Mouse (Mus musculus): ENCODE results near the gene Klk11. TPM values are rescaled to one million over a fixed set of nuclear protein-coding genes. Genes with fewer than 3 reads are reported as not detected.
A peak's percentile ranks its signal among the peaks of the same experiment; 100 is the strongest.

The Klk11 gene
- under 1 TPM in 1 of 4 experiments, not detected in 3; 0.32 TPM for total RNA-seq (2022)

GRCm38 (mm10) chr7:43774364-43774763, at the start of gene Klk11:
TSS of gene Klk11 (plus strand) at chr7:43774604.
- no peak for DNase-seq

- DNase-seq = no peak
These were observed 26.6 kb upstream of the Klk11 start for GRCm38 (mm10) chr7:43747788-43748187.

- no peak for DNase-seq
These were observed 21.6 kb upstream of the Klk11 start for GRCm38 (mm10) chr7:43752806-43753205.

GRCm38 (mm10) chr7:43766484-43766883, 7.9 kb upstream of the Klk11 start:
- no peak for DNase-seq

- DNase-seq = no peak
These were observed 5.8 kb upstream of the Klk11 start, which contains the start of gene Klk12 for GRCm38 (mm10) chr7:43768597-43768996. TSS of gene Klk12 (plus strand) at chr7:43768897.

- DNase-seq = no peak
These were observed 4.8 kb upstream of the Klk11 start for GRCm38 (mm10) chr7:43769636-43770035.

GRCm38 (mm10) chr7:43770701-43771100, 3.7 kb upstream of the Klk11 start:
- no peak for DNase-seq

- DNase-seq = no peak
These were observed 2.5 kb upstream of the Klk11 start for GRCm38 (mm10) chr7:43771916-43772315.

- no peak for DNase-seq
These were observed 1.5 kb upstream of the Klk11 start for GRCm38 (mm10) chr7:43772901-43773300.

GRCm38 (mm10) chr7:43774802-43775201, 398 bp downstream of the Klk11 start:
- no peak for DNase-seq

- no peak for DNase-seq
These were observed 1.1 kb downstream of the Klk11 start for GRCm38 (mm10) chr7:43775311-43776057.

- no peak for DNase-seq
These were observed 2.1 kb downstream of the Klk11 start for GRCm38 (mm10) chr7:43776506-43776905.

- no peak for DNase-seq
These were observed 3.0 kb downstream of the Klk11 start for GRCm38 (mm10) chr7:43777423-43777822.

GRCm38 (mm10) chr7:43778176-43778970, 4.0 kb downstream of the Klk11 start:
- DNase-seq = no peak

- DNase-seq = no peak
These were observed 5.8 kb downstream of the Klk11 start for GRCm38 (mm10) chr7:43780241-43780640.

- DNase-seq = no peak
These were observed 6.3 kb downstream of the Klk11 start, which contains the start of gene Klk10 for GRCm38 (mm10) chr7:43780746-43781145. TSS of gene Klk10 (plus strand) at chr7:43781035.

- no peak for DNase-seq
These were observed 7.1 kb downstream of the Klk11 start for GRCm38 (mm10) chr7:43781541-43781940.

- DNase-seq = peak; percentile 35
These were observed 8.2 kb downstream of the Klk11 start for GRCm38 (mm10) chr7:43782275-43783265.

- peak; percentile 40 for DNase-seq
These were observed 10.9 kb downstream of the Klk11 start for GRCm38 (mm10) chr7:43785286-43785685.

- no peak for DNase-seq
These were observed 13.7 kb downstream of the Klk11 start for GRCm38 (mm10) chr7:43788096-43788495.

- no peak for DNase-seq
These were observed 14.9 kb downstream of the Klk11 start for GRCm38 (mm10) chr7:43789295-43789694.

GRCm38 (mm10) chr7:43791591-43791990, 17.2 kb downstream of the Klk11 start, which contains the start of gene Klk9:
TSS of gene Klk9 (plus strand) at chr7:43791891.
- DNase-seq = no peak
